Comparison of ENCODE assay signal across 8 mouse cellular contexts in genomic region chr5:99977516-99978301, GRCm38 (mm10). TPM values are rescaled to one million over a fixed set of nuclear protein-coding genes. Genes with fewer than 3 reads are reported as not detected.
DNase-seq lines count a peak whose midpoint lies in the region; ATAC-seq and TF ChIP-seq lines count a peak whose summit lies in the region.

No protein-coding gene starts in this region.

- ATAC-seq in kidney, embryonic 15.5 days (replicated peaks; ENCODE audit: low FRiP score), result peak; percentile 66
- peak; percentile 63 for ATAC-seq in liver, embryonic 11.5 days (replicated peaks; ENCODE audit: low FRiP score)
- ATAC-seq in stomach, embryonic 15.5 days (ENCODE audit: insufficient read depth, low FRiP score, low read depth), result peak; percentile 45

- peak; percentile 62 to 68 for DNase-seq in B cell, adult 2 months
- peak; percentile 92 for DNase-seq in heart, embryonic 10.5 days (ENCODE audit: low spot score)
- DNase-seq in liver, embryonic 11.5 days (ENCODE audit: low spot score), result peak; percentile 83
- peak; percentile 66 for DNase-seq in naive thymus-derived CD4-positive, alpha-beta T cell, adult 2 months (ENCODE audit: low read depth)

- peak overlapping the region; percentile 68 for H3K4me2 ChIP-seq in kidney, embryonic 15.5 days
- H3K4me2 ChIP-seq in liver, embryonic 11.5 days, result peak overlapping the region; percentile 84
- H3K4me2 ChIP-seq in stomach, embryonic 15.5 days, result peak overlapping the region; percentile 67

- H3K9me3 ChIP-seq in heart, embryonic 10.5 days, result no peaks in the 10 kb centered on the region
- H3K9me3 ChIP-seq in kidney, embryonic 15.5 days (replicated peaks), result no peaks in the 10 kb centered on the region
- no peaks in the 10 kb centered on the region for H3K9me3 ChIP-seq in liver, embryonic 11.5 days (ENCODE audit: control insufficient read depth, low read length)
- no peaks in the 10 kb centered on the region for H3K9me3 ChIP-seq in stomach, embryonic 15.5 days

- WGBS in heart, embryonic 10.5 days, result under 1% methylated on average over 45 of the region's 50 CpGs
- under 1% methylated on average over 50 of the region's 50 CpGs for WGBS in kidney, embryonic 15.5 days
- under 1% methylated on average over 46 of the region's 50 CpGs for WGBS in liver, embryonic 11.5 days
- under 1% methylated on average over 50 of the region's 50 CpGs for WGBS in stomach, embryonic 15.5 days

- peaks cover 25% of the 10 kb centered on the region for H3K4me1 ChIP-seq in bone marrow macrophage, adult 2 months (ENCODE audit: control insufficient read depth, insufficient read depth, low read length)
- peaks cover 9% of the 10 kb centered on the region for H3K4me1 ChIP-seq in embryonic fibroblast, embryonic 13.5 days (ENCODE audit: control insufficient read depth, insufficient read depth, low read length)
- H3K4me1 ChIP-seq in heart, embryonic 10.5 days, result peaks cover 24% of the 10 kb centered on the region; the same call in 1 of the 2 replicates
- peaks cover 35% of the 10 kb centered on the region for H3K4me1 ChIP-seq in kidney, embryonic 15.5 days
- H3K4me1 ChIP-seq in liver, embryonic 11.5 days (replicated peaks; ENCODE audit: control insufficient read depth, insufficient read depth, low read length), result peaks cover 27% of the 10 kb centered on the region
- 0 out of 2 replicates have a peak, but pooled peaks cover 3% of the 10 kb centered on the region for H3K4me1 ChIP-seq in stomach, embryonic 15.5 days

- peak overlapping the region; percentile 100 for H3K4me3 ChIP-seq in bone marrow macrophage, adult 2 months (ENCODE audit: insufficient read depth, low read length)
- peak overlapping the region; percentile 96 for H3K4me3 ChIP-seq in embryonic fibroblast, embryonic 13.5 days (ENCODE audit: insufficient read depth, low read length)
- peak overlapping the region; percentile 98 for H3K4me3 ChIP-seq in heart, embryonic 10.5 days
- peak overlapping the region; percentile 94 for H3K4me3 ChIP-seq in kidney, embryonic 15.5 days (replicated peaks)
- peak overlapping the region; percentile 86 for H3K4me3 ChIP-seq in liver, embryonic 11.5 days (ENCODE audit: low read depth, low read length)
- peak overlapping the region; percentile 94 for H3K4me3 ChIP-seq in stomach, embryonic 15.5 days (replicated peaks)

- TF ChIP-seq POLR2A in bone marrow macrophage, adult 2 months (IDR thresholded peaks at IDR 0.05; ENCODE audit: borderline replicate concordance, low read depth, low read length), result no peak
- peak; percentile 37; the same call in 1 of the 2 replicates for TF ChIP-seq POLR2A in embryonic fibroblast, embryonic 13.5 days (IDR thresholded peaks at IDR 0.05; ENCODE audit: low read depth, low read length)

- peak overlapping the region; percentile 84 for H3K27ac ChIP-seq in bone marrow macrophage, adult 2 months (ENCODE audit: insufficient read depth, low read depth, low read length)
- peak overlapping the region; percentile 3; the same call in 1 of the 2 replicates for H3K27ac ChIP-seq in embryonic fibroblast, embryonic 13.5 days (ENCODE audit: insufficient read depth, low read length)
- H3K27ac ChIP-seq in heart, embryonic 10.5 days, result peak overlapping the region; percentile 100
- peak overlapping the region; percentile 100 for H3K27ac ChIP-seq in kidney, embryonic 15.5 days
- peak overlapping the region; percentile 99 for H3K27ac ChIP-seq in liver, embryonic 11.5 days (ENCODE audit: low read depth, low read length)
- H3K27ac ChIP-seq in stomach, embryonic 15.5 days, result peak overlapping the region; percentile 99

- H3K27me3 ChIP-seq in heart, embryonic 10.5 days (ENCODE audit: insufficient read depth, poor library complexity, severe bottlenecking), result no peaks in the 10 kb centered on the region
- H3K27me3 ChIP-seq in kidney, embryonic 15.5 days, result no peaks in the 10 kb centered on the region
- H3K27me3 ChIP-seq in liver, embryonic 11.5 days (replicated peaks; ENCODE audit: control insufficient read depth, insufficient read depth, low read length), result no peaks in the 10 kb centered on the region
- H3K27me3 ChIP-seq in stomach, embryonic 15.5 days (replicated peaks), result no peaks in the 10 kb centered on the region

- H3K9ac ChIP-seq in kidney, embryonic 15.5 days, result peak overlapping the region; percentile 97
- peak overlapping the region; percentile 97 for H3K9ac ChIP-seq in liver, embryonic 11.5 days (ENCODE audit: low read depth, low read length)
- H3K9ac ChIP-seq in stomach, embryonic 15.5 days, result peak overlapping the region; percentile 97

- TF ChIP-seq CTCF in bone marrow macrophage, adult 2 months (IDR thresholded peaks at IDR 0.05; ENCODE audit: low read depth, low read length), result no peak
- no peak for TF ChIP-seq CTCF in embryonic fibroblast, embryonic 13.5 days (IDR thresholded peaks at IDR 0.05; ENCODE audit: borderline replicate concordance, insufficient read depth, low read length)

- peaks cover 9% of the 10 kb centered on the region; the same call in 1 of the 2 replicates for H3K36me3 ChIP-seq in heart, embryonic 10.5 days
- peaks cover 7% of the 10 kb centered on the region for H3K36me3 ChIP-seq in kidney, embryonic 15.5 days
- H3K36me3 ChIP-seq in liver, embryonic 11.5 days (ENCODE audit: control insufficient read depth, insufficient read depth, low read length), result no peaks in the 10 kb centered on the region
- no peaks in the 10 kb centered on the region for H3K36me3 ChIP-seq in stomach, embryonic 15.5 days

RNA-seq across cellular contexts. Expression of gene Hnrnpd, which starts 1.0 kb away (rescaled TPM):
- 222 and 223 TPM in 2 replicates for polyA plus RNA-seq in bone marrow macrophage, adult 2 months (2012; ENCODE audit: insufficient read depth, insufficient read length, missing spikeins)
- polyA plus RNA-seq in embryonic fibroblast, embryonic 13.5 days (2011; ENCODE audit: insufficient read length, low read depth, missing spikeins), result 295 and 380 TPM in 2 replicates
- 139 and 334 TPM in 2 replicates for polyA plus RNA-seq in heart, embryonic 10.5 days (2016; fragmentation: Nextera tagmentation; extraction: Ambion mirVana)
- polyA plus RNA-seq in kidney, embryonic 15.5 days (2015; fragmentation: Nextera tagmentation; extraction: Ambion mirVana), result 207 and 231 TPM in 2 replicates
- polyA plus RNA-seq in liver, embryonic 11.5 days (2014; fragmentation: Nextera tagmentation; extraction: Ambion mirVana), result 150 and 152 TPM in 2 replicates
- polyA plus RNA-seq in stomach, embryonic 15.5 days (2015; fragmentation: Nextera tagmentation; extraction: Ambion mirVana), result 178 and 194 TPM in 2 replicates

RNA-seq across cellular contexts. Expression of gene 4930524J08Rik, which starts 1.2 kb away (rescaled TPM):
- 2.8 TPM in 2 replicates for polyA plus RNA-seq in bone marrow macrophage, adult 2 months (2012; ENCODE audit: insufficient read depth, insufficient read length, missing spikeins)
- polyA plus RNA-seq in embryonic fibroblast, embryonic 13.5 days (2011; ENCODE audit: insufficient read length, low read depth, missing spikeins), result 2.4 and 2.5 TPM in 2 replicates
- 1.1 and 1.3 TPM in 2 replicates for polyA plus RNA-seq in heart, embryonic 10.5 days (2016; fragmentation: Nextera tagmentation; extraction: Ambion mirVana)
- 1.9 and 2.6 TPM in 2 replicates for polyA plus RNA-seq in kidney, embryonic 15.5 days (2015; fragmentation: Nextera tagmentation; extraction: Ambion mirVana)
- 1.3 and 1.9 TPM in 2 replicates for polyA plus RNA-seq in liver, embryonic 11.5 days (2014; fragmentation: Nextera tagmentation; extraction: Ambion mirVana)
- polyA plus RNA-seq in stomach, embryonic 15.5 days (2015; fragmentation: Nextera tagmentation; extraction: Ambion mirVana), result 1.7 and 1.8 TPM in 2 replicates

Comparison
In these comparisons a context has a peak if more than half of its experiments do, and no peak if none do; other contexts are left out.
1. Peak in every context shown above with its lines: DNase-seq, ATAC-seq, H3K4me3 ChIP-seq and H3K27ac ChIP-seq.
2. H3K27ac ChIP-seq: peak in every context shown above with its lines; median percentile 100 in heart, embryonic 10.5 days; 100 in kidney, embryonic 15.5 days; 99 in liver, embryonic 11.5 days; 99 in stomach, embryonic 15.5 days; 84 in bone marrow macrophage, adult 2 months; 3 in embryonic fibroblast, embryonic 13.5 days.